Mouse (Mus musculus): Measurements from ENCODE around the gene Gar1. TPM values are rescaled to one million over a fixed set of nuclear protein-coding genes. Genes with fewer than 3 reads are reported as not detected.

The Gar1 gene
- polyA plus RNA-seq, 1 experiment from 2014 or later = 14.0 TPM

DNA sequence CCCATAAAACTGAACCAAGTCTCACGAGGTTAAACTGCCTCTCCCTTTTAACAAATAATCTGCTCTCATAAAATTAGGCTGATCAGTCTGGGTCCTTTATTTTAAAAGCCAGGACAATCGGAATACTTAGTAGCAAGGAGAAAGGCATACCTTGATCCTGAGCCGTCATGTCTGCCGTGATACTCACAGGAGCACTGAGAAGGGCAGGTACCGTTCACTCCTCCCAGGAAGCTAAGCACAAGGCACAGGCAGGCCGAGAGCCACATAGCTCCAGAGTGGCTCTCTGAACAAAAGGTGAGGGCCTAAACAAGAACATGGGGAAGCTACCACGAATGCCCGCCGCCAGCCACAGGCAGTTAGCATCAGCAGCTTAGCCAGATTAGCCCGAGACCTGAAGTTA lies 27.4 kb downstream of the Gar1 start, which contains the start of gene Lrit3:
Gene Lrit3, minus strand, starts transcription at position 266 of the 400 bp plus-strand sequence.
- no peaks in the 10 kb centered on the region for H3K36me3 ChIP-seq (ENCODE audit: control insufficient read depth, insufficient read depth, low read length)
- H3K4me1 ChIP-seq (ENCODE audit: control insufficient read depth in 2 of 2, insufficient read depth in 2 of 2, low read length in 2 of 2) = no peaks in the 10 kb centered on the region
- no peak for ATAC-seq (ENCODE audit: insufficient number of reproducible peaks, insufficient read depth, low FRiP score, low read depth)
- no peaks in the 10 kb centered on the region for H3K9me3 ChIP-seq (ENCODE audit: control insufficient read depth, low read length)
- H3K4me3 ChIP-seq (ENCODE audit: control insufficient read depth in 1 of 2, insufficient read depth in 1 of 2, low read depth in 1 of 2, low read length in 2 of 2) = no peak within 1 kb of the TSS
- no peak within 1 kb of the TSS for H3K9ac ChIP-seq (ENCODE audit: low read length)
- H3K4me2 ChIP-seq (ENCODE audit: low read length) = no peak within 1 kb of the TSS
- no peaks in the 10 kb centered on the region for H3K27me3 ChIP-seq (ENCODE audit: control insufficient read depth, insufficient read depth, low read length)
- no peak within 1 kb of the TSS for H3K27ac ChIP-seq (replicated peaks in 1 of 2; ENCODE audit: control insufficient read depth in 1 of 2, insufficient read depth in 1 of 2, low read depth in 2 of 2, low read length in 2 of 2)
- 77% methylated on average over 10 of the region's 10 CpGs for WGBS

DNA sequence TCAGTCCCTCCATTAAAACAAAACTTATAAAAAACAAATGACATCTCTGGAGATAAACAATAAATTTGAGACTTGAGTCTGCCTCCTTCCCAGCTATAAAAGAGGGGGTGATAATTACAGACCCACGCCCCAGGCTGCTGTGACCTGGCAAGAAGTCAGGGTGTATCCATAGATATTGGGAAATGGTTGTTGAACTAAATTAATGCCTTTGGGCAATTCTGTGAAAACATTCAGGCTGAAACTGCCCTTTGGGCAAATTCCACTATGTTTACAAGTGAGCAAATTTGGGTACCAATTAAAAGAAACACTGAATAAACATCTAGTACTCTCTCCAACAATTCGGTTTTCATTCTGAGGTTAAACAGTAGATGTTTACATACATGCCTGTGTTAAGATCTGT lies 32.2 kb downstream of the Gar1 start:
- no peak overlapping the region for H3K4me2 ChIP-seq (ENCODE audit: low read length)
- H3K36me3 ChIP-seq (ENCODE audit: control insufficient read depth, insufficient read depth, low read length) = no peaks in the 10 kb centered on the region
- ATAC-seq (ENCODE audit: insufficient number of reproducible peaks, insufficient read depth, low FRiP score, low read depth) = no peak
- H3K27me3 ChIP-seq (ENCODE audit: control insufficient read depth, insufficient read depth, low read length) = no peaks in the 10 kb centered on the region
- 0 out of 4 replicates have a peak, but pooled peaks cover 2% of the 10 kb centered on the region in 2 experiments for H3K4me1 ChIP-seq (ENCODE audit: control insufficient read depth in 2 of 2, insufficient read depth in 2 of 2, low read length in 2 of 2)
- H3K9ac ChIP-seq (ENCODE audit: low read length) = no peak overlapping the region
- H3K9me3 ChIP-seq (ENCODE audit: control insufficient read depth, low read length) = no peaks in the 10 kb centered on the region
- no peak overlapping the region for H3K27ac ChIP-seq (replicated peaks in 1 of 2; ENCODE audit: control insufficient read depth in 1 of 2, insufficient read depth in 1 of 2, low read depth in 2 of 2, low read length in 2 of 2)
- 81% methylated on average over 2 of the region's 2 CpGs for WGBS
- no peak overlapping the region for H3K4me3 ChIP-seq (ENCODE audit: control insufficient read depth in 1 of 2, insufficient read depth in 1 of 2, low read depth in 1 of 2, low read length in 2 of 2)

DNA sequence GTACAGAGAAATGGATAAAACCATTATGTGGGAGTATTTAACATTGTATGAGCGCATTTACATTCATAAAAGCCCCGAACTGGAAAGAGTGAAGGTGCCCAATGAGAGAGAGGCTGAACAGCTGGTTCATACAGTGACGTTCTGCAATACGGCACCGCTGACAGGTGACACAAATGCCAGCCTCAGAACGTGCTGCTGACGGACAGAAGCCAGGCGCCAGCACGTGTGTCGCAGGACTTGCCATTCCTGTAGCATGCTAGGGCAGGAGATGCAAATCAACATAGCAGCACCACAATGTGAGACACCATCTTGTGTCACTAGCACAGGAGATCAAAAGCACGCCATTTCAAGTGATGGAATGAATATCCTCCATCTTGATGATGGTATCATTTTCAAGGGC lies 32.6 kb downstream of the Gar1 start:
- Histone ChIP-seq H3K9ac (ENCODE audit: low read length) (no peak overlapping the region), H3K4me1 (ENCODE audit: control insufficient read depth in 2 of 2, insufficient read depth in 2 of 2, low read length in 2 of 2) (0 out of 4 replicates have a peak, but pooled peaks cover 2% of the 10 kb centered on the region in 2 experiments), H3K27ac (replicated peaks in 1 of 2; ENCODE audit: control insufficient read depth in 1 of 2, insufficient read depth in 1 of 2, low read depth in 2 of 2, low read length in 2 of 2) (no peak overlapping the region), H3K36me3 (ENCODE audit: control insufficient read depth, insufficient read depth, low read length) (no peaks in the 10 kb centered on the region), H3K4me3 (ENCODE audit: control insufficient read depth in 1 of 2, insufficient read depth in 1 of 2, low read depth in 1 of 2, low read length in 2 of 2) (no peak overlapping the region), H3K9me3 (ENCODE audit: control insufficient read depth, low read length) (no peaks in the 10 kb centered on the region), H3K4me2 (ENCODE audit: low read length) (0 out of 2 replicates have a peak overlapping the region, but pooled peaks have one; percentile 14), H3K27me3 (ENCODE audit: control insufficient read depth, insufficient read depth, low read length) (no peaks in the 10 kb centered on the region)
- 38% methylated on average over 11 of the region's 11 CpGs for WGBS
- no peak for ATAC-seq (ENCODE audit: insufficient number of reproducible peaks, insufficient read depth, low FRiP score, low read depth)

DNA sequence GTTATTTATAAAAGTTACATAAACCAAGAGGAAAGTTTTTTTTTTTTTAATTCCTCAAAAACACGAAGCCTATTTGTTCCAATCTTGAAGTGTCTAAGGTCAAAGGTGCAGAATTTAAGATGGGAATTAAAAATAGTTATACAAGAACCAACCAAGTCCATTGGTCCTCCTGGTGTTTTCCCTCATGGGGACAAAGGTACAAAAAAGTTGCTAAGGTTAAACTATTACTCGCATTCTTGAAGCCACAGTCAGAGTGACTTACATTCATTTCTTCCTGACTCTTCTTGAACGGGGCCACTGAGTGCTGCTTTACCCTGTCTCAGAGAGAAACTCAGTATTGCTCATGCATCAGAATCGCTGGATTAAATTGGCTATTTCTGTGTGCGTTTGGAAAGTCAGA lies 33.9 kb downstream of the Gar1 start:
- Histone ChIP-seq H3K4me1 (ENCODE audit: control insufficient read depth in 2 of 2, insufficient read depth in 2 of 2, low read length in 2 of 2) (0 out of 4 replicates have a peak, but pooled peaks cover 2% of the 10 kb centered on the region in 2 experiments), H3K27me3 (ENCODE audit: control insufficient read depth, insufficient read depth, low read length) (no peaks in the 10 kb centered on the region), H3K4me3 (ENCODE audit: control insufficient read depth in 1 of 2, insufficient read depth in 1 of 2, low read depth in 1 of 2, low read length in 2 of 2) (no peak overlapping the region), H3K9ac (ENCODE audit: low read length) (no peak overlapping the region), H3K36me3 (ENCODE audit: control insufficient read depth, insufficient read depth, low read length) (no peaks in the 10 kb centered on the region), H3K27ac (replicated peaks in 1 of 2; ENCODE audit: control insufficient read depth in 1 of 2, insufficient read depth in 1 of 2, low read depth in 2 of 2, low read length in 2 of 2) (no peak overlapping the region), H3K4me2 (ENCODE audit: low read length) (no peak overlapping the region), H3K9me3 (ENCODE audit: control insufficient read depth, low read length) (no peaks in the 10 kb centered on the region)
- no peak for ATAC-seq (ENCODE audit: insufficient number of reproducible peaks, insufficient read depth, low FRiP score, low read depth)
- WGBS = 76% methylated on average over 5 of the region's 5 CpGs

DNA sequence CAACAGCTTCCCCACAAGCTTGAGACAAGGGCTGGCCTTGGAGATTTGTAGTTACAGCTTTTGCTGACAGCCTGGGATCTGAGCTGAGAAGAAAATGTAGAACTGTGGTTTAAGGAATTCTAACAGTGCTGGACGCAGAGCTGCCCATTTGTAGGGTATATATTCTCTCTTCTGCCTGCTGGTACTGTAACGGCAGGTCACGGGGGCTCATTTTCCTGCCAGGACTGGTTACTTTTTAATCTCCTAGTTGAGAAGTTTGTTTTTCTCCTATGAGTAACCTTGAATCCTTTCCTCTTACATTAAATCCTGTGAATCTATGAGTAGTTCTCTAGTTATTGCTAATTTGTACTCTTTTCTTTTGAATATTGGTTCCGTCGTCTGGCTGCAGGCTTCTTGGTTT lies 37.4 kb downstream of the Gar1 start:
- no peak for ATAC-seq (ENCODE audit: insufficient number of reproducible peaks, insufficient read depth, low FRiP score, low read depth)
- Histone ChIP-seq H3K9ac (ENCODE audit: low read length) (no peak overlapping the region), H3K4me1 (ENCODE audit: control insufficient read depth in 2 of 2, insufficient read depth in 2 of 2, low read length in 2 of 2) (0 out of 4 replicates have a peak, but pooled peaks cover 2% of the 10 kb centered on the region in 2 experiments), H3K9me3 (ENCODE audit: control insufficient read depth, low read length) (no peaks in the 10 kb centered on the region), H3K36me3 (ENCODE audit: control insufficient read depth, insufficient read depth, low read length) (no peaks in the 10 kb centered on the region), H3K4me2 (ENCODE audit: low read length) (no peak overlapping the region), H3K4me3 (ENCODE audit: control insufficient read depth in 1 of 2, insufficient read depth in 1 of 2, low read depth in 1 of 2, low read length in 2 of 2) (no peak overlapping the region), H3K27me3 (ENCODE audit: control insufficient read depth, insufficient read depth, low read length) (no peaks in the 10 kb centered on the region), H3K27ac (replicated peaks in 1 of 2; ENCODE audit: control insufficient read depth in 1 of 2, insufficient read depth in 1 of 2, low read depth in 2 of 2, low read length in 2 of 2) (no peak overlapping the region)
- WGBS = 89% methylated on average over 5 of the region's 5 CpGs

DNA sequence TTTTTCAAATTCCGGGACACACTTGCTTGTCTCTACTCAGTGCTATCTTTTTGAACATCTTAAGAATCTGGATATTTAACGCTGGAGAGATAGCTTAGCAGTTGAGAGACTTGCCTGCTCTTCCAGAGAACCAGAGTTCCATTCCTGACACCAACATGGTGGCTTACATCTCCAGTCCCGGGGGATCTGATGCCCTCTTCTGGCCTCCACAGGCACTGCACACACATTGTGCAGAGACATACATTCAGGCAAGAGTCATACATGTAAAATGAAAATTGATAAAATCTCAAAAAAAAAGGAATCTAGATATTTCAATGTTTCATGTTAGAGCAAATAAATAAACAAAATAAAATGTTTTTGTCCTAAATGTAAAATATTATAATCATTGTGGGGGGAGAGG lies 48.5 kb downstream of the Gar1 start:
- 88% methylated on average over 3 of the region's 3 CpGs for WGBS
- no peaks in the 10 kb centered on the region for H3K4me1 ChIP-seq (ENCODE audit: control insufficient read depth in 2 of 2, insufficient read depth in 2 of 2, low read length in 2 of 2)
- no peak overlapping the region for H3K4me3 ChIP-seq (ENCODE audit: control insufficient read depth in 1 of 2, insufficient read depth in 1 of 2, low read depth in 1 of 2, low read length in 2 of 2)
- H3K9me3 ChIP-seq (ENCODE audit: control insufficient read depth, low read length) = no peaks in the 10 kb centered on the region
- no peak overlapping the region for H3K4me2 ChIP-seq (ENCODE audit: low read length)
- no peaks in the 10 kb centered on the region for H3K36me3 ChIP-seq (ENCODE audit: control insufficient read depth, insufficient read depth, low read length)
- H3K9ac ChIP-seq (ENCODE audit: low read length) = no peak overlapping the region
- no peak overlapping the region for H3K27ac ChIP-seq (replicated peaks in 1 of 2; ENCODE audit: control insufficient read depth in 1 of 2, insufficient read depth in 1 of 2, low read depth in 2 of 2, low read length in 2 of 2)
- no peak for ATAC-seq (ENCODE audit: insufficient number of reproducible peaks, insufficient read depth, low FRiP score, low read depth)
- H3K27me3 ChIP-seq (ENCODE audit: control insufficient read depth, insufficient read depth, low read length) = no peaks in the 10 kb centered on the region

DNA sequence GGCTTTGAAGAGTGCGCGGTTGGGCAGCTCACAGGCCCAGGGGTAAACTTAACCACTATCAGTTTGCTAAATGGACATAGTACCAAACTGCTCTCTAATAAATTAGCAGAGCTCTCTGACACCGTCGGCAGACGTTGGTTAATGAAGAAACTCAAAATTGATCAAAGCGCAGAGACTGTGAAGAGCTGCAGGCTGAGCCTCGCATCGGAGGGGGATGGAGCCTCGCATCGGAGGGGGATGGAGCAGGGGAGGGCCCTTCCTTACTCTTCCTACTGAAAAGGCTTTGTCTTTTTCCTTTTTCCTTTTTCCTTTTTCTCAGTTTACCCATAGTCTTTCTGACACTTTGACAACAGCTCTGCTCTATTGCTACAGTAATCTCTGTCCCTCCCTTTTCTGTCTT lies 49.8 kb downstream of the Gar1 start:
- H3K27ac ChIP-seq (replicated peaks in 1 of 2; ENCODE audit: control insufficient read depth in 1 of 2, insufficient read depth in 1 of 2, low read depth in 2 of 2, low read length in 2 of 2) = no peak overlapping the region
- no peaks in the 10 kb centered on the region for H3K36me3 ChIP-seq (ENCODE audit: control insufficient read depth, insufficient read depth, low read length)
- no peaks in the 10 kb centered on the region for H3K9me3 ChIP-seq (ENCODE audit: control insufficient read depth, low read length)
- no peak overlapping the region for H3K4me2 ChIP-seq (ENCODE audit: low read length)
- no peak overlapping the region for H3K4me3 ChIP-seq (ENCODE audit: control insufficient read depth in 1 of 2, insufficient read depth in 1 of 2, low read depth in 1 of 2, low read length in 2 of 2)
- H3K27me3 ChIP-seq (ENCODE audit: control insufficient read depth, insufficient read depth, low read length) = no peaks in the 10 kb centered on the region
- H3K9ac ChIP-seq (ENCODE audit: low read length) = no peak overlapping the region
- ATAC-seq (ENCODE audit: insufficient number of reproducible peaks, insufficient read depth, low FRiP score, low read depth) = no peak
- WGBS = 54% methylated on average over 10 of the region's 10 CpGs
- H3K4me1 ChIP-seq (ENCODE audit: control insufficient read depth in 2 of 2, insufficient read depth in 2 of 2, low read length in 2 of 2) = no peaks in the 10 kb centered on the region
